Mouse (Mus musculus): ENCODE measurements at regions not wholly inside any gene's neighbourhood (a gene's known extent, or its start where the extent isn't known, plus 50 kb on each side); places are given as distances from the start of the nearest gene placed in this dataset.

- no peak for DNase-seq (ENCODE audit: low read depth)
Measured at GRCm38 (mm10) chr9:32053886-32054615, 61.9 kb upstream of the Arhgap32 start.

- no peak for DNase-seq (ENCODE audit: low read depth)
Measured at GRCm38 (mm10) chr9:32057427-32058115, 58.4 kb upstream of the Arhgap32 start.

GRCm38 (mm10) chr9:32062740-32063139 lies 53.2 kb upstream of the Arhgap32 start:
- no peak for DNase-seq (ENCODE audit: low read depth)

GRCm38 (mm10) chr9:32063541-32063940 lies 52.4 kb upstream of the Arhgap32 start:
- DNase-seq (ENCODE audit: low read depth), result no peak

GRCm38 (mm10) chr9:32064007-32064550 lies 51.9 kb upstream of the Arhgap32 start:
- DNase-seq (ENCODE audit: low read depth), result no peak
